Mouse (Mus musculus): ENCODE results near the gene Glt1d1.

The Glt1d1 gene

DNA sequence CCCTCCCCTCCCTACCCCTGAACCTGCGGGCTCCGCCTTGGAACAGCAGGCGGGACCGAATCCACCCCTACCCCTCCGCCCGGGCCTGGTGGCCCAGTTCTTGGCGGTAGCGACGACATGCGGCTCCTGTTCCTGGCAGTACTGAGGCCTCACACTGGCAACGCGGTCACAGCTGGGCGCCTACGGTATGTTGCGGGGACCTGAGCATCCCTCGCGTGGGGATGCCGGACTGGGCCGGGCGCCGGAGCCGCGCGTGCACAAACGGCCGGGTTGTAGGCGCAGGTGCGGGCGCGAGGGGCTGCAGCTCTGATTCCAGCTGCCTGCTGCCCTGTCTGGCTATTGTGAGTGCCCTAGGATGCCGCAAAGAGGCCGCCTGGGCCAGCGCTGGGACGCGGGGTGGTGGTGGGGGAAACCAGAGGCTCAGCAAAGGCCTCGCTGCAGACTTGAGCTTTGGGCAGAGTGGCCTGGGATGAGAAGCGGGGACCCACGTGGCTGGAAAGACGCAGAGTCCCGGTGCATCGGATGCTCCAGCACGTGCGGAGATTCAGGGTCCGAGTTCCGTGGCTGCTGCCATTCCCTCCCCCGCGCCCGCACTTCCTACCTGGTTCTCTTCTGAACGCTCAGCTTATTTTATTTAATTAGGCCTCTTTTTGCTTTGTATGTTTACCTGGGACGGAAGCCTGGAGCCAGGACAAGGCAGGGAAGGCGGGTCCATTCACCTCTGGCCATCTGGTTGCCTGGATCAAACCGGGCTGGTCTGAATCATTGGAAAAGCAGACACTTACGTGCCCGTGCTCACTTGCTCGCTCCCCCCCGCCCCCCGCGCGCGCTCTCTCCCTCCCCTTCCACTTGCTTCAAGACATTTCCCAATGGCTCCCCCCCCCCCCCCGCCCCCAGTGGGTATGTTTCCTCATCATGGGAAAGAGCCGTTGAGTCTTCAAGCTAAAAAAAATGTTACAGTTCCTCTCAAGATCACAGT is at the start of gene Glt1d1, which contains the start of gene Slc15a4:
Gene Glt1d1, plus strand, starts transcription at position 96 of the 979 bp plus-strand sequence.
Gene Slc15a4, minus strand, starts transcription at position 731 of the 979 bp plus-strand sequence.
- DNase-seq: peak; percentile 36 to 54

DNA sequence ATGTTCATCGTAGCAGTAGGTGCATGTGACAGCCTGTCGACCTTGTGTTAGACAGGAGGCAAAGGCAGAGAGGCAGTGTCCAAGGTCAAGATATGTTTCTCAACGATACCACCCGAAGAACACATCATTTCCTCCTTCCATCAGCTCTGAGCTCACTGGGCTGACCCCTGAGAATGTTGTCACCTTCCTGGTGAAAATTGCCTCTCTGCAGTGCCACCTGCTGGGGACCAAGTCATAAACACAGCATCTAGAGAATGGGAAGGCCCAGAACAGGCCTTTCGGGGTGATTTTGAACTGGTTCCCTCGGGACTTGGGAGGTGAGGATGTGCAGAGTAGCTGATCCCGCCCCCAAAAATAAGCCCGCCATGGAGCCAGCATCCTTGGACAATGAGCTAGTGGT is 48.4 kb upstream of the Glt1d1 start:
- peak; percentile 20 to 27 for DNase-seq

DNA sequence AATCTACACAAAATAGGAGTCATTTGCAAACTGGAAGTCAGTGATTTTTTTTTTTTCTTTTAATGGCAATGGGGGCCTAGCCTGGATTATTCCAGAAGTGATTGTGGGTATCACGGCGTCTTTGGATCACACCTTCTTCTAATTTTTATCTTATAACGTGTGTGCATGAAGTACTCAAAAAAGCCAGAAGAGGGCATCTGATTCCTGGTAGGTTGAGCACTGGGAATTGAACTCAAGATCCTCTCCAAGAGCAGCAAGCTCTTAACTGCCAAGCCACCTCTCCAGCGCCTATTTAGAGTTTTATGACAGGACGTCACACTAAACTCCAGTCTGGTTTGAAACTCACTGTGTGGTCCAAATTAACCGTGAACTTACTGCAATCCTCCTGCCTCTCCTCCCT is 44.2 kb upstream of the Glt1d1 start:
- DNase-seq: no peak

DNA sequence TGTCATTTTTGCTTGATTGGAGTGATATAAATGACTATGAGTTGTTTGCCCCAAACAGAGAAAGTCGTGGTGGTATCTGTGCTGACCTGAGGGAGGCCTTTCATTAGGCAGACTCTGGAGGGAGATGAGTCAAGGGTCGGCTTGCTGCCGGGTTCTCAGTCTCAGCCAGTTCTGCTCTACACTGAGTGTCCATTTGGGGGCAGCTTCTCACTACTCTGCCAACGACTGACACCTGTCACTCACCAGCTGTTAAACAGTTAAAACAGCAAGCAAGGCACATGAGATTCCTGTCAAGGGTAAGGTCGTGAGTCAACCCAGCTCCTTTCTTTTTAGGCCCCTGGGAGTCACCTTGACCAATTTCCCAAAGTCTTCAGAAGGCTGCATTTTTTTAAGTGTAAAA is 39.7 kb upstream of the Glt1d1 start:
- no peak for DNase-seq

DNA sequence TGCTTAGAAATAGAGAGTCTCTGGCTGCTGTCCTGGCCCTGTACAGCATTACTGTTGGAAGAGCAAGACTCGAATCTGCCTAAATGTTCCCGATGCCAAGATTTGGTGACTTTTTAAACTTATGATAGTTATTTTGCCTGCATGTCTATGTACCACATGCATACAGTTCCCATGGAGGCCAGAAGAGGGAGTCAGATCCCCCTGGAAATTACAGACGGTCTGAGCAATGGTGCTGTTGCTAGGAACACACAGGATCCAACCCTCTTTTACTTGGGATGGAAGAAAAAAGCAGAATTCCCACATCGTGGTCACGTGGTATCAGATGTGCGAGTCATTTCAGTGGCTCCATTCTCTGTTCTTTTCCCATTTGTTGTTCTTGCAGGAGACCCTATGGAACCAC is 39.2 kb upstream of the Glt1d1 start:
- DNase-seq: peak; percentile 30 to 50

DNA sequence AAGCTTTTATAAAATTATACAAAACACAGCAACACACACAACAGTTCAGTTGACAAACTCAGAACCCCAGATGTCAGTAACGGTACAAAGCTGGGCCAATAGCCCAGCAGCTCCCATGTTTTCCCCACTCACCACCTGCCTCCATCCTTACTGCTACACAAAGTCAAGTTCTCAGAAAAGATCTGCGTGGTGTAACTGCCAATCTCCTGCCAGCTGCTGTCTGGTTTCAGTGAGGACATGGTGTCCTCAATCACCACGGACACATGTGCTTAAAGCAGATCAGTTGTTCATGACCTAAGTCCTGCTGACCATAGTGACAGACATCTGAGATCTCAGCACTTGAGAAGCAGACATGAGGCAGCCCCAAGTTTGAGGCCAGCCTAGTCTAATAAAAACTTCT is 36.4 kb upstream of the Glt1d1 start:
- no peak for DNase-seq

DNA sequence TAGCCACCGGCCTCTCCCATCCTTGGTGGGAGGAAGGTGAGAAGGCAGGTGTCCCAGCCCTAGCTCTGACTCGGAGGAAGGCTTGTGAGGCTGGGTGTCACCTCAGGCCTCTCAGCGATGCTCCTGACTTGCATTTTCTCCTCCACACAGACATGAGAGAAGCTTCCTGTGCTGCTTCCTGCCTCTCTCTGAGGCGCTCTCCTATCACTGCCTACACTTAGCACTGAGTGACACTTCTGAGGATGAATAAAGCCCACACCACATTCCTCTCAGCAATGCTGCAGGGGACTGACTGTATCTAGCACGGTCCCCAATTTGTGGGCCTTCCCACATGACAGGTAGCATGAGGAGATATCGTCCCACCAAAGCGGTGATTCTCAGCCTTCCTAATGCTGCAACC is 35.2 kb upstream of the Glt1d1 start:
- DNase-seq: no peak

DNA sequence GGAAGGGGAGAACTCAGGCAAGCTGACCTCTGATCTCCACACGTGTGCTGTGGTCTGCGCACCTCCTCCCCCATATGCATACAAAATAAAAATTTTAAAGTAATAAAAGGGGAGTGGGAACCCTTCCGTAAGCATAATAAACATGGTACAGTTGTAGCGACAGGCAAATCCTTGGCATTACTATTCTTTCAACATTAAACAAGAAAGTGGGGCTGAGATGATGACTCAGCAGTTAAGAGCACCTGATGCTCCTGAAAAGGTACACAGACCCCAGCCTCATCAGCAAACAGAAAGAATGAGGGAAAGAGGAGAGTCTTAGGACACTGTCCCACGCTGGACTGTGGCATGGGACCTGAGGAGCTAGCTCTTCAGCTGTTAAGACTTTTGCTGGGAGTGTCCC is 29.1 kb upstream of the Glt1d1 start:
- no peak for DNase-seq

DNA sequence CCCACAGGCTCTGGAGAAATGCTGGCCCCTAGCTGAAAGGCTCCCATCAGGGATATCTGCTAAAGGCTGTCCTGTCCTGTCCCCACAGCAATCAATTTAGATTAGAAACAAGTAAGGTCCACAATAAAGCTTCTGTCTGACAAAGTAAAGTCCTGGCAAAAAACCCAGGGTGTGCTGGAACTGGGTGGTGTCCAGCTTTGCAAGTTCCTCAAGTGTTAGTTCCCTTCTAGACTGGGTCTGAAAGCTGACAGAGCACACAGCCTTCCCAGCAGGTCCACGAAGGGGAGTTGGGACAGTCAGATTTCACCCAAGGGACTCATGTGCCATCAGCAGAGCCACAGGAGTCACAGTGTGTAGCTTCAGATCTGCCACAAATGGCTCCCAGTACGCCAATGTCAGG is 24.6 kb upstream of the Glt1d1 start:
- no peak for DNase-seq

DNA sequence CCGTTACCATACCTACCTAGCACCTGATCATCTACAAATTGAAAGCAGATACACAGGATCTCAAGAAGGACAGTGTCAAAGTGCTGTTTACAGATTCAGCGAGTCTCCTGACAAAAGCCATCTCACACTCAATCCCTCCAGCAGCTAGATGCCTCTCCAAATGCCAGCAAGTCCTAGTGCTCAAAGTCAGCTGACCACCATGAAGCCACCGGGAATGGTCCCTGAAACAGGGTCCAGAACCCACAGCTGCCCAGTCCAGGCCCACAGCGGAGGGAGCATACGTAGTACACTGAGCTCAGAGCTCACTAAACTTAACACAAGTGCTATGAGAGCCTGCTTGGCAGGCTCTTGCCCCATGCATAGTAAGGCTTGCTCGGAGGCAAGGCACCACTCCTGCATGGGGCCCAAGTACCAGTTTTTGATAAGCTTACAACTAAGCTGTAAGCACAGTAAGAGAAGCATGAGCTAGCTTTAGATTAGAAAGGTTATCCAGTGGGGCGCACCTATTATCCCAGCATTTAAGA is 22.8 kb upstream of the Glt1d1 start:
- no peak for DNase-seq

DNA sequence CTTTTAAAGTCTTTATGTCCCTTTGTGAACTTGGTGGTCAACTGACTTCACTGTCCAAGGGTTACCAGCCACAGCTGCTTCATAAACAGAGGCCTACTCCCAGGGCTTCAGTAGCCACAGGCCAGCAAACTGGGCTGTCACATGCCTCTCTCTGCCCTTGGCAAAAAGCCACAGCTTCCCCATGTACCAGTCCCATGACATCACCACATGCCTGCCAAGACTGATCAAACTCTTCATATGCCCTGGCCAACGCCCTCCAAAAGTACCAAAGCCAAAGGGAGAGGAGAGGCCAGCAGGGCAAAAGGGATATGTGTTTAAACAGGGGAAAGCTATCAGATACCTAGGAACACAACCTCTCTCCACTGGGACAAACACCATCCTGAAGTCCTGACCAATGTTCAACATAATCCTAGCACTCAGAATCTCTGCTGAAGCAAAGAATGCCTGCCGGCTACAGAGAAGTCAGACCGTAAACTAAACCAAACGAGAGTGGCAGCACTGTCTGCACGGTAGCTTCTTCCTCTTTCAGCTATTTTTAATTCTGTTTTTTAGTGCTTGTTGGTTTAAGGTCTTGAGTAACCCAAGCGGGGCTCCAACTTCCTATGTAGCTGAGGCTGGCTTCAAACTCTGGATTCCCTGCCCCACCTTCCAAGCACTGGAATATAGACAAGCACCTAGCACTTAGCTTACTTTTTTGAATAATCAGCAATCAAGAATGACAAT is 21.1 kb upstream of the Glt1d1 start:
- peak; percentile 30 to 58 for DNase-seq

DNA sequence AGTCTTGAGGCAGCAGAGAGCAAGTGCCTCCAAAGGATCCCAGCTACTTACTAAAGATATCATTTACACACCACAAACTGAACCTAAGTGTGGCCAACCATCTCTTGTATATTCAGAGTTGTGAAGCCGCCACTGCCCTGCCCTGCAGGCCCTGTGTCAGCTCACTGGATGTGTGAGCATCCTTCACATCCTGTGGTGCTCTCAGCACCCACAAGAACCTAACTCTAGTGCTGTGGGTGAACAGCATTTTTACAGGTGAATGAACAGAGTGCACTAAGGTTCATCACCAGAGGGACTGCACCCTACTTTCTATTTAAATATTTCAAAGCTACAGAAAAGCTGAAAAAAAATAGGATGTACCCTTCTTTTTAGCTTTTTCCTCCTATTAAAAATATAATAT is 20.2 kb upstream of the Glt1d1 start:
- DNase-seq: no peak

DNA sequence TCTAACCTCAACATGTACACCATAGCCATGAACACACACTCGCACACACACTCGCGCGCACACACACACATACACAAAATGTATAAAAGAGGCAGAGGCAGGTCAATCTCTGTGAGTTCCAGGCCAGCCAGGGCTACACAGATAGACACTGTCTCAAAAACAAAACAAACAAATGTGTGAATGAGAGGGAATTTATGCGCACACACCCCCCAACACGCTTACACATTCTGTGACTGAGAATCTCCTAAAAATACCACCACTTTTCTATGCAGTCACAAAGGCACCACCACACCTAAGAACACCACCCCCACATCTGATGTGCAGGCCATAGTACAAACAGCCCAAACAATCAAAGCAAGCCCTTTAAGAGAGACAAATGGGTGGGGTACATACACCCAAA is 19.7 kb upstream of the Glt1d1 start:
- DNase-seq: no peak

DNA sequence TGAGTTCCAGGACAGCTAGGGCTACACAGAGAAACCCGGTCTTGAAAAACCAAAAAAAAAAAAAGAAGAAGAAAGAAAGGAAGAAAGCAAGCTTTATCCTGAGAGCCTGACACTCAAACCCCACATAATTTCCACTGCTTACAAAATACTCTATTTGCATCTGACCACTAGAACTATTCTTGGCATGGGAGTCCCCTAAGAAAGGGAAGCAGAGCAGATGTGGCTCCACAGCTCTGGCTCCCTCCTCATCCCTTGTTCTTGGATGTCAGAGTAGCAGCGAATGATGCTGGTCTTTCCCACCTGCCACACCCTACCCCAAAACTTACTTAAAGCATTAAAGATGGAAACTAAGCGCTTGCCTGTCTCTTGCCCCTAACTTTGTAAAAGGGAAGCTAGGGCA is 16.6 kb upstream of the Glt1d1 start:
- DNase-seq: no peak

DNA sequence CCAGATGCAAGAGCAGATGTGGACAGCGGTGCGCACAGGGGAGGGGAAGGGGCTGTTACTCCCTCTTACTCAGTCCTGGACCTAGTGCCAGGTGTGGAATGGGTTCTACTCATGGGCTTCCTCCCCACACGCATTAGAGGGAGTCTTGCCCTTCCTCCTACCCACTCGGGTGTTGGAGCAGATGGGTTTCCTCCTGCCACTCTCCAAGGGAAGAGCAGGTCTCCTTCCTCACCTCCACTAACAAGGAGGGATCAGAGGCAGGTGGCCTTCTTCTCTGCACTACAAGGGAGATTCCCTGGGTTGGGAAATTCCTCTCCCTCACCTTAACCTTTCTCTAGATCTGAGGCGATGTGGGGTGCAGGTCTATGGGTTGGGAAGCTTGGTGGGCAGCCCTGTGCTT is 15.9 kb upstream of the Glt1d1 start:
- DNase-seq: no peak

DNA sequence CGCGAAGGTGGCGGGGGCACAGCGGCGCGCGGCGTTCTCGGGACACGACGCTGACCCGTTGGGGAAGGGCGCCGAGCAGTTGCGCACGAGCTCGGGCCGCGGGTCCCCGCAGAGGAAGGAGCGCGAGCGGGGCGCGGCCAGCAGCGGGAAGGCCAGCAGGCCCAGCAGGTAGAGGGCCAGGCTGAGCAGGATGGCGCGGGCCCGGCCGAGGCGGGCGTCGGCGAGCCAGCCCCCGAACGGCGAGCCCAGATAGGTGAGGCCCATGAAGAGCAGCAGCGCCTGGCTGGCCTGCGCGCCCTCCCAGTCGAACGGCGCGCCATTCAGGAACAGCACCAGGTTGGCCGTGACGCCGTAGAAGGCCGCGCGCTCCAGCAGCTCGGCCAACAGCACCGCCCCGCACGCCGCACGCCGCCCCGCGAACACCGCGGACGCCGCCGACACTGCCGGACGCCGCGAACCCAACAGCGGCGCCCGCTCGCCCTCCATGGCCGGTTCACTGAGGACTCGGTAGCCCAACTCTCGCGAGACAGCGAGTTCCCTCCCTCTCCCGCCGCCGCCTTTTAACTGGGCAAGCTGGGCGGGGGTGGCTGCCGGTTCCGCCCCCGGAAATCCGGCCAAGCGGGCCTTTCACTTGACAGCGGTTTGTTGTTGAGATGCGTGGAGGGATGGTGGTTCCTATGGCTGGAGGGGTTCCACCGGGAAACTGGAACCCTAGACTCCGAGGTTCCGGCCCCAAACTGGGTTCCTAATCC is 15.0 kb upstream of the Glt1d1 start:
- DNase-seq: peak; percentile 98 to 99

DNA sequence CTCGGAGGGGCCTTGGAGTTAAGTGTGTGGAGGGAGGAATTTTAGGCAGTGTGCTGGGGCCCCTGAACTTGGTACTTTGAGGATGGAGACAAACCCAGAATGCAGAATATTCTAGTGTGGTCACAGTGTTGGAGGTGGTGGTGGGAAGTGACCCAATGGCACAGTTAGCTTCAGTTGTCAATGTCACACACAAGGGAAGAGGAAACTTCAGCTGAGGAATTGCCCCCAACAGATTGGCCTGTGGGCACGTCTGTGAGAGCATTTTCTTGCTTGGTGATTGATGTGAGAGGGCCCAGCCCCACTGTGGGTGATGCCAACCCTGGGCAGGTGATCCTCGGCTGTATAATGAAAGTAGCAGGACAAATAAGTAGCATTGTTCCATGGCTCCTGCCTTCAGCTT is 13.2 kb upstream of the Glt1d1 start:
- no peak for DNase-seq

DNA sequence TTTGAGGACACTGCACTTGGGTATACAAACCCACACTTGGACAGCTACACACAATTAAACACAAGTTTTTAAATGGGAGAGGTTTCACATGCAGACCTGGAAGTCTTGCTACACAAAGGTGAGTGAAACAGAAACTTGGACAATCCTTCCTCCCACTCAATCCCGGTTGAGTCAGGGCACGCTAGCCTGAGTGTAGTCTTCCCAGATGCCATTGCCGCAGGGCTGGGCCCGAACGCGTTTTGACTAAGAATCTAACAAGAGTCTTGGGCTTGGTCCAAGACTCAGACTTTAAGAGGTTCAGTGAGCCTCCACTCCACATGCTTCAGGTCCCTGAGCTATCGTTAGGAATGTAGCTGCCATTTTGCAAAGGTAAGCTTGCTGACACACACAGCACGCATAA is 11.7 kb upstream of the Glt1d1 start:
- DNase-seq: no peak

DNA sequence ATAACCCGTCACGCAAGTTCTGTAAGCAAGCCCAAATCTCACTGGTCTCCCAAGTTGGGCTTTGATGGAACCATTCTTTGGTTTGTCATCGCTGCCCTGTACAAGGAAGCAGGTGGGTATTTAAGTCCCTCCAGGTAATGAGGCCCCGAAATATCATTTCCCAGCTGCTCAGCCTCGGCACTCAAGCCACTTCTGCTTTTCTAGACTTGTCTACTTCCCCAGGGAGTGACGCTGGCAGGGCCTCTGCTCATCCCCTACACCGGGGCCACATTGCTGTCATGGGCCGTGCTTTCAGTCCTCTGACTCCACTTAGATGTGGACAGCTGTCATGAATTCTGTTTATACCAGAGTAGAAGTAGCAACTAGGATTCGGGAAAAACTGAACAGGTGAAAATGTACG is 11.0 kb upstream of the Glt1d1 start:
- DNase-seq: no peak

DNA sequence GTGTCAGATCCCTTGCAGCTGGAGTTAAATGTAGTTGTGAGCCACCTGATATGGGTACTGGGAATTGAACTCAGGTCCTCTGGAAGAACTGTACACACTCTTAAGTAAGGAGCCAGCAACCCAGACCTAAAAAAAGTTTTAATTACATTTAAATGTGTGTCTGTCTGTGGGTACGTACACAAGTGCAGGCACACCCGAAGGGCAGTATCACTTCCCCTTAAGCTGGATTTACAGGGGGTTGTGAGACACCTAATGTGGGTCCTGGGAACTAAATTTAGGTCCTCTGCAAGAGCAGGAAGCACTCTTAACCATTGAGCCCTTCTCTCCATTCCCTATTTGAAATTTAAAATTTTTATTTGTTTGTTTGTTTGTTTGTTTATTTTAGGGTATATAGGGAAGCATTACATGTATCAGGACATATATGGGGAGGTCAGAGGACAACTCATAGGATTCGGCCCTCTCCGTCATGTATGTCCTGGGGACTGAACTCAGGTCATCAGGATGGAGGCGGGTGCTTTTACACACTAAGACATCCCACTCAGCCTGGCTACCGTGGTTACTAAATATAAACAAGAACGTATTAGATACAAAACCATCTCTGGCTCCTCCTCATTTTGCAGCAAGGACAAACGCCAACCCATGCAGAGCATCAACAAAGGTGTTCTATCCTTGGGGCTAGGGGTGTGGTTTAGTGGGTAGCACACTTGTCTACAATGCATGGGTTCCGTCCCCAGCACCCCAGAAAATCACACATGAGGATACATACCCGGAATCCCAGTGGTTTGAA is 7.4 kb upstream of the Glt1d1 start:
- no peak for DNase-seq

DNA sequence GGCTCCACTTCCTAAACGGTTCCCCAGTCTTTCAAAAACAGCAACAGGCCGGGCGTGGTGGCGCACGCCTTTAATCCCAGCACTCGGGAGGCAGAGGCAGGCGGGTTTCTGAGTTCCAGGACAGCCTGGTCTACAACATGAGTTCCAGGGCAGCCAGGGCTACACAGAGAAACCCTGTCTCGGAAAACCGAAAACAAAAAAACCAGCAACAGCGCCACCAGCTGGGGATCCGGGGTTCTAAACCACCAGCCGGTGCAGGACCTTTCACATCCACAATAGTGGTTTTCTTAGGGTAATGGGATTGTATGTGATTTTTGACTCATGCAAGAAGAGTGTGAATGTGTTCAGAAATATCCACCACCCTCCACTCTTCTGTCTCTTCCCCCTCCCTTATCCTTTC is 4.8 kb upstream of the Glt1d1 start:
- no peak for DNase-seq

DNA sequence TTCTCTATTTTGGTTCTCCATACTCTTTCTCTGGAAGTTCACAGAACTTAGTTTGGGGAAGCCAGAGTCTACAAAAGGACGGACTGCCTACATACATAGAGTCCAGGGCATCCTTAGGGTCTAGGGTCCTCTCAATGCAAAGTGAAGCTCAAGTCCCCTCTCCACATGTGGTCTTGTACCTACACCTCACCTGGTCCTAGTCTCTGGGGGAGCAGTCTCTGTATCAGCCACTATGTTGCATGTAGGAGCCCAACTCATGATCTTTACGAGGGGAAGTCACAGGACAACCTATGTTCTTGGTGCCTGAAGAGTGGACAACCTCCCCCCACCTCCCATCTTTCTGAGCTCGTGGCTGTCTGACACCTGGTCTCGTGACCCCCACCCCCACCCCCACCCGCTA is 391 bp upstream of the Glt1d1 start:
- no peak for DNase-seq

All from kidney, postnatal 4 days (tissue).